Mouse (Mus musculus) lung, postnatal 0 days (tissue): ENCODE data around the gene Mex3a.

Experiments used
- CTCF ChIP-seq: IDR thresholded peaks from 2 replicates; pipeline ENCODE4 v1.5.1; 2016; ENCODE audit warnings: antibody characterized with exemption, mild to moderate bottlenecking
- EP300 ChIP-seq: IDR thresholded peaks from 2 replicates; pipeline ENCODE4 v1.6.1; 2016; ENCODE audit warnings: antibody characterized with exemption, mild to moderate bottlenecking, control low read depth

- TF ChIP-seq CTCF (no peak), EP300 (no peak)
Measured at GRCm38 (mm10) chr3:88566536-88567061, 34.4 kb downstream of the Mex3a start.
